In the genomic region with DNA sequence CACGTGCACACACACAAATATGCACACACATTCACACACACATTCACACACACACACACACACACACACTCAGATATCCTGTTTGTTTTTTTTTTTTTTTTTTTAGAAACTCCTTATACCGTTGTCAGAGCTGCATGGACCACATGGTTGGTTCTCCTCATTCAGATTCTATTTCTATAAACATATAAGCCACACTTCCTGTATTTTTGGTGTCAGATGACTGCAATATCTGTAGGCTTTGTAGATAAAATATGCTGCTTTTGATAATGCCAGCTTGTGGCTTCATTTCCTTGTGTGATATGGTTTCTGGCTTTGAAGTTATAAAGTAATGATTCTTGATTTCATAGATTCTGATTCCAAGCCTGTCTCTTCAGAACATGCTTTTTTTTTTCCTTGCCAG, we compare ENCODE assay signal across 24 mouse cellular contexts.
"Had no signal": no experiment of that assay in that cellular context is flagged by ENCODE, and none has a peak within 500 bp of the region (broad histone marks: within the 10 kb centered on the region; RNA-seq: fewer than 3 reads in every experiment).

No protein-coding gene starts in this region.

- H3K27ac ChIP-seq: kidney, embryonic 15.5 days; limb, embryonic 12.5 days; limb, embryonic 15.5 days; liver, embryonic 14.5 days; midbrain, embryonic 12.5 days; midbrain, embryonic 15.5 days; neural tube, embryonic 12.5 days; neural tube, embryonic 15.5 days; stomach, postnatal 0 days had no signal

- H3K4me2 ChIP-seq: kidney, embryonic 15.5 days; limb, embryonic 12.5 days; limb, embryonic 15.5 days; liver, embryonic 11.5 days; lung, embryonic 14.5 days; midbrain, embryonic 12.5 days; midbrain, embryonic 15.5 days; neural tube, embryonic 12.5 days; neural tube, embryonic 15.5 days had no signal

- H3K9ac ChIP-seq: kidney, embryonic 15.5 days; limb, embryonic 12.5 days; limb, embryonic 15.5 days; liver, embryonic 14.5 days; liver, postnatal 0 days; lung, embryonic 14.5 days; midbrain, embryonic 12.5 days; midbrain, embryonic 15.5 days; neural tube, embryonic 12.5 days; neural tube, embryonic 15.5 days had no signal

- ATAC-seq: liver, postnatal 0 days; lung, postnatal 0 days; midbrain, embryonic 15.5 days had no signal

- H3K27me3 ChIP-seq: kidney, embryonic 15.5 days; limb, embryonic 12.5 days; limb, embryonic 15.5 days; midbrain, embryonic 12.5 days; midbrain, embryonic 15.5 days; neural tube, embryonic 12.5 days; neural tube, embryonic 15.5 days had no signal

- H3K9me3 ChIP-seq: kidney, embryonic 15.5 days; limb, embryonic 12.5 days; limb, embryonic 15.5 days; midbrain, embryonic 12.5 days; midbrain, embryonic 15.5 days; neural tube, embryonic 12.5 days; neural tube, embryonic 15.5 days had no signal

- H3K4me1 ChIP-seq: kidney, embryonic 15.5 days; limb, embryonic 12.5 days; midbrain, embryonic 12.5 days; midbrain, embryonic 15.5 days; neural tube, embryonic 12.5 days; neural tube, embryonic 15.5 days had no signal

- H3K36me3 ChIP-seq: kidney, embryonic 15.5 days; limb, embryonic 12.5 days; limb, embryonic 15.5 days; midbrain, embryonic 12.5 days; midbrain, embryonic 15.5 days; neural tube, embryonic 12.5 days; neural tube, embryonic 15.5 days had no signal

- H3K4me3 ChIP-seq: kidney, embryonic 15.5 days; limb, embryonic 12.5 days; limb, embryonic 15.5 days; midbrain, embryonic 12.5 days; midbrain, embryonic 15.5 days; myocyte; neural tube, embryonic 12.5 days; neural tube, embryonic 15.5 days had no signal

- DNase-seq: kidney, adult 8-10 months; kidney, postnatal 10 days; kidney, postnatal 36 days; left cerebral cortex, postnatal 4 days; liver, postnatal 0 days; lung, embryonic 14.5 days; right cerebral cortex, adult 18-20 months; right cerebral cortex, postnatal 14 days; right cerebral cortex, postnatal 4 days; thymus, adult 2 months; thymus, postnatal 14 days; thymus, postnatal 4 days had no signal
